Mouse (Mus musculus) MEL-GATA-1-ER (cell line): Measurements from ENCODE around the gene Galnt12.
"Not testable (repeated sequence)": the region's sequence is repeated elsewhere in the genome, so short reads cannot be mapped to it uniquely, and the experiment has no call there.

ENCODE experiments used
- DNase-seq: peaks from one replicate; pipeline ENCODE4 v3.0.0-alpha.2; 2012; ENCODE audit warnings: low read depth; ENCODE audit errors: extremely low read depth

The Galnt12 gene

DNA sequence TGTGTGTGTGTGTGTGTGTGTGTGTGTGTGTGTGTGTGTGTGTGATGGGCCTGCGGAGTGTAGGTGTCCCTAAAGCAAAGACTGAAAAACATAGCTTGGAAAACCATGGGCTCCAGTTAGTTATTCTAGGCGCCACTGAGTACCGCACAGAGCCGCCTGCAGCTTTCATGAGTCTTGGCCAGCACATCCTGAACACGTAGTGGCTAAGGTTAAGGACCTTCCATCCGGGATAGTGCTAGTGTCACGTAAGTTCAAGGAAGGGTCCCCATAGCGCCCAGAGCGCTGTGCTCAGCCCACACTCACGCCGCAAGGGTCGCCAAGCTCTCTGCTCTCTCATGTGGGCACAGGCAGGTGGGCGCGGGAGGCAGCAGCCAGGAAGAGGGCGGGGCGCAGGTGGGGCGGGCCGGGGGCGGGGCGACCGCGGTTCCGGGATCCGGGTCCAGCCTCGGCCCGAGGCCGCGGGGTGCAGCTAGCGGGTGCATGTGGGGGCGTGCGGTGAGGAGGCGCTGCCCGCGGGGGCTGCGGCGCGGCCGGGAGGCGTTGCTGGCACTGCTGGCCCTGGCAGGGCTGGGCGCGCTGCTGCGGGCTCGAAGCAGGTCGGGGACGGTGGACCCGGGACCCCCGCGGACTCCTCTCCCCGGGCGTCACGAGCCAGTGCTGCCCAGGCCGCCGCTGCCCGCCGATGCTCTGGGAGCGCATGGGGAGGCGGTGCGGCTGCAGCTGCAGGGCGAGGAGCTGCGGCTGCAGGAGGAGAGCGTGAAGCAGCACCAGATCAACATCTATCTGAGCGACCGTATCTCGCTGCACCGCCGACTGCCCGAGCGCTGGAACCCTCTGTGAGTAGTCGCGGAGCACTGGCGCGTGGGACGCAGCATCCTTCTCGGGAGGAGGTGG lies at the start of gene Galnt12:
Galnt12 (plus strand) TSS at position 417 of the 894 bp plus-strand sequence.
- no peak for DNase-seq

DNA sequence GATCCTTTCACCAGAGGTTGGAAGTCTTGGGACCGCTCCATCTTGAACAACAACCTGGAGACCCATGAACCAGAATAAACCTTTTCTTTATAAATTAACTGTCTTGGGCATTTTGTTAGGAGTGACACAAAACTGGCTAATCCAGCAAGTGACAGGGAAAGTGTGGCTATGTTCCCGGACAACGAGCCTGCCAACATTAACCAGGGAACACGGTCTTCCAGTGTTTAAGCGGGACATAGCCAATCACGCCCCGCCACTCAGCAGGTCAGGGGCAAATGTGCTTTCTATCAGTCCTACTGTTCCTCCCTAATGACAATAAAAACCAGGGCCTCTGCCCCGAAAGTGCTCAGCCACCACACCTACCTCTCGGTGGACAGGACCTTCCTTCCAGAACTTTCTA lies 47.8 kb upstream of the Galnt12 start:
- DNase-seq = no peak

- DNase-seq = no peak
Measured at GRCm38 (mm10) chr4:47046974-47047373, 44.7 kb upstream of the Galnt12 start.

DNA sequence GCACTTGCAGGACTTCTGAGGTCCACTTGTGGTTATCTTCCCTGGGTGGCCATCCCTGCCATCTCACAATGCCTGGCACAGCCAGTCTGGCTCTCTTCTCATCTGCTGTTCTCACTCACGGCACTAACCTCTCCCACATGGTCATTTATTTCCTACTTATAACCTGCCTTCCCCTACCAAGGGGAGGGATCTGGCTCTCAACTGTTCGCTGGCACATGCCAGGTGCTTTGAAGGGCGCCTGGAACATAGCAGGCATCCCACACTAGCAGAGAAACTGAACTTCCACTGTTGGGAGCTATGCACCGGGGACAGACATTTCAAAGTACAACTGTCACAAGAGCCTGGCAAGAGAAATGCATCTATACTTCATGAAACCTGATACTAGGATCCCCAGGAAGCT lies 43.9 kb upstream of the Galnt12 start:
- no peak for DNase-seq

- no peak for DNase-seq
Measured at GRCm38 (mm10) chr4:47049216-47049615, 42.5 kb upstream of the Galnt12 start.

DNA sequence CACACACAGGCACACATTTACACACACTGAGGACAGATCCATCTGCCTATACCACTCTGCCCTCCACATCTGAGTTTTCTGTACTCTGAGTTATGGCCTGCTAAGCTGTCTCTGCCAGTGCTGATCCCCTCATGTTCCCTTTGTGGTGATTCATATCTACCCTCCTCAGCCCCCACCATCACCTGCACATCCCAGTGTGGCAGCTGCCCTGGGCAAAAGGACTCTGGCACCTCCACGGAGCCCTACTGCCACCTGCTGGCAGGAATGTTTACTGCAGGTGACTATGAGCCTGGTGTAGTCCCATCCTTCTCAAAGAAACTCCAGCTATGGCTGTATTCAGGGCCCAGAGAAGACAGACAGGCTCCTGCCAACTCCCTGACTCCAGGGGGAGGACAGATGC lies 41.5 kb upstream of the Galnt12 start:
- peak; percentile 23 for DNase-seq

DNA sequence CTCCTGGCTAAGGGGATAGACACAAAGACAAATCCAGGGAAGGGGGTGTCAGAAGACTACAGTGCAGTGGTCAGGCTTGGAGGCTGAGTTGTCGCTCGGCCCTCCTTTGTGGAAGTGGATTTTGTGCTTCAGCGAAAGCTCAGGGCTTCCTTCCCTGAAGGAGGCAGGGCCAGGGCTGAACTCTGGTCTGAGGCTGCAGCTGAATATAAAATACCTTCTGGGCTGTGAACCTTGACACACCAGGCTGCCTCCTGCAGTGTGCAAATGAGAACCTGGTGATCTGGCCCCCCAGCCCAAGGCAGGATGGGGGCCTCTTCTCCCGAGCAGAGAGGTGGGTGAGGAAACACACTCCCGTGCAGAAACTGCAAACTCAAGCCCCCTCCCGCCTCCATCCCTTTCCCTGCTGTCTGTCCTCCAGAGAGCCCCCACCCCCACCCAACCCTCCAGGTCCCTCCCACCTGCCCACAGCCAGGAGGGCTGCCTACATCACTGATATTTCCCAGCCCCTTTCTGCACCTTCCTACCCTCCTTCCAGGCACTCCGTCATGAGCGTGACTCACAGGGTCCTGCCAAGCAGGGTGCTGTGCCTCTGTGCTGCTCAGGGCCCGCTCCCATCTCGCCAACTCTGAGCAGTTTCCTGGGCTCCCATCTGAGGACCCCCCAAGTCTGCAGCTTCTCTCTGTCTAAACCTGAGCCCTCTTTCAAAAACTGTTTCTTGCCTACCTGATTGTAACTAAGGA lies 40.9 kb upstream of the Galnt12 start:
- DNase-seq = no peak

- DNase-seq = no peak
Measured at GRCm38 (mm10) chr4:47051905-47052304, 39.8 kb upstream of the Galnt12 start.

DNA sequence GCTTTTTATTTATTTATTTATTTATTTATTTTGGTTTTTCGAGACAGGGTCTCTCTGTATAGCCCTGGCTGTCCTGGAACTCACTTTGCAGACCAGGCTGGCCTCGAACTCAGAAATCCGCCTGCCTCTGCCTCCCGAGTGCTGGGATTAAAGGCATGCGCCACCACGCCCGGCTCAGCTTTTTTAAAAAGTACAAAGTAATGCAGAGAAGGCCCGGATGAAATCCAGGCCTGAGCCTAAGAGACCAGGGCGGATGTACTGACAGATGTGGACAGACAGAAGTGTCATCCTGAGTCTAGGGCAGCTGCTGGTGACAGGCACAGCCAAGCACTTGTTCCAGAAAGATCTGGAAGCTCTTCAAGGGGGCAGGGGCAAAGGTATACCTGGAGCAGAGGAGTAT lies 36.5 kb upstream of the Galnt12 start:
- not testable (repeated sequence) for DNase-seq

DNA sequence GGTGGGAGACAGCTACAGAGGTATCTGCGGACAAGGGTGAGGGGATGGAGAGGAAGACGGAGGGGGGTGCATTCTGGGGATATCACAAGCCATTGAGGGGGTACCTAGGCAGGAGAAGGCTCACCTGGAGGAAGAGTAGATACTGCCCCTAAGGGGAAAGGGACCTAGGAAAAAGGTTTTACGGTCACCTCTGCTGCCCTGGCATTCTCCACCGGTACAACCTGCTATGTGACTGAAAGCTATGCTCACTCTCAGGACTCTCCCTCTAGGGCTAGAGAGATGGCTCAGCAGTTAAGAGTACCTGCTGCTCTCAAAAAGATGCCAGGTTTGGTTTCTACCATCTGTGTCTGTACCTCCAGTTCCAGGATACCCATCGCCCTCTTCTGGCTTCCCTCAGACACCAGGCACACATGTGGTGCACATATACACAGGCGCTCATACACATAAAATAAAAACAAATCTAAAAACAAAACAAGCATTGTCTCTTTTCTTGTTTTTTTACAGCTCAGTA lies 36.1 kb upstream of the Galnt12 start:
- DNase-seq = no peak

- no peak for DNase-seq
Measured at GRCm38 (mm10) chr4:47056791-47057509, 34.8 kb upstream of the Galnt12 start, which contains the start of gene Anks6. Gene Anks6 (minus strand): TSS chr4:47057427.

DNA sequence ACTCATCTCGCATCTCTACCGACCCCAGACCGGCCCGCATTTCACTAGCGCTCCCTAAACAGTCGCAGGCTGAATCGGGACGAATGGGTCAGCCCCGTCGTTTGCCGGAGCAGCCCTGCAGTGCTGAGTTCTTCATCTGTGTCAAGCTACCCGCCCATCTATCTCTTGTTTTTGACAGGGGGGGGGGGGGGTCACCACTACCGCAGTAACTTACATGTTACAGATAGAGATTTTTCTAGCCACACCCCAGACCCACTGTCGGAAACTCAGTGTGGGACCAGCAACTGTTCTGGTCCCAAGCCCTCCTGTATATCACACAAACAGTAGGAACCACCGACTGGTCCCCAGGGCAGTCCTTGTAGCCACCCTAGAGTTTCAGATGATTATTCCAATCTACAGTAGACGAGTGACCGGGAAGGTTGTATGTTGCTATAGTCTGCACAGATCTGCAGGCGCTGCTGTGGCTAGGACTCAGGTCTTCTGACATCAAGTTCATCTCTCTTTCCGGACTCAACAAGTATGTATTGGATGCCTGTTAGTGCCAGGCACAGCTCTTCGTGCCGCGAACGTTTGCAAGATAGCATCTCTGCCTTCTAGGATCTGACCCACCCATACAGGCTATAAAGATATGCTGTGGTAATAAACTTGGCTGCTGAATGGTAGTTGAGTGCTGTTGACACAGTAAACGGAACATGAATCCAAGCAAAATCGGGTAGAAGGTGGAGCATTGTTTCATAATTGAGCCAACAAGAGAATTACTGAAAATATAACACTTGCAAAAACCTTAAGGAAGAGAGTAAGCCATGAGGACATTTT lies 34.0 kb upstream of the Galnt12 start:
- DNase-seq = no peak

DNA sequence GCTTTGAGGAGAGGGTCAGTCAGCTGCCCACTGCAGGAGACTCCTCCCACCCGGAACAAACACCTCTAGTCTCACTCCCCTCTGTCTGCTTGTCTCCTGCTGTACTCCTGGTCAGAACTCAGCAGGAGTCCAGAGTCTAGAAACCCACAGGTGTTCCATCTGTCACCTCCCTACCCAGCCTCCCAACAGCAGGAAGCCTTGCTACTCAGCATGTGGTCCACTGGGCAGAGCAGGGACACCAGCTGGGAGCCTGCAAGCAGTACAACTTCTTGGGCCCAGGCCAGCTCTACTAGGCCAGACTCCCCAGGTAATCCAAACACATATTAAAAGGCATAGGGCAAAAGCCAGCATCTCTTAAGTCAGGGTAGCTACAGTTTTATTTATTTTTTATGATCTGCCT lies 30.8 kb upstream of the Galnt12 start:
- no peak for DNase-seq

DNA sequence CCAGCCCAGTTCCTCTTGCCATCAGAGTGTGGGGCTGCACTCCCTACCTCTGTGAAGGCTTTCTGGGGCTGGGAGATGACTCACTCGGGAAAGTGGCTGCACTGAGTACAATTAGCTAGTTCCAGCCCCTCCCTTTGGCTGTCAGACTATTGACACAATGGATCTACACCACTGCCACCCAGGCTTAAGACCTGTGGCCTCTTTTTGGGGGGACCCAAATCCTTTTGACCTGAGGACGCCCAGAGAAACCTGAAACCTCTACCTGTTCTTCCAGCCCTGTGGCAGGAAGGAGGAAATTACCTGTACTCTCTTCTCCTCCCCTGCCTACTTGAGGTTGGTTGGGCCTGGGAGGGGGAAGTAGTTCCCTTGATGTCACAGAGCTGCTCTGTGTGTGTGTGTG lies 16.7 kb upstream of the Galnt12 start:
- DNase-seq = no peak

- no peak for DNase-seq
Measured at GRCm38 (mm10) chr4:47079997-47080646, 11.6 kb upstream of the Galnt12 start.

- DNase-seq = no peak
Measured at GRCm38 (mm10) chr4:47080647-47081010, 11.1 kb upstream of the Galnt12 start.

DNA sequence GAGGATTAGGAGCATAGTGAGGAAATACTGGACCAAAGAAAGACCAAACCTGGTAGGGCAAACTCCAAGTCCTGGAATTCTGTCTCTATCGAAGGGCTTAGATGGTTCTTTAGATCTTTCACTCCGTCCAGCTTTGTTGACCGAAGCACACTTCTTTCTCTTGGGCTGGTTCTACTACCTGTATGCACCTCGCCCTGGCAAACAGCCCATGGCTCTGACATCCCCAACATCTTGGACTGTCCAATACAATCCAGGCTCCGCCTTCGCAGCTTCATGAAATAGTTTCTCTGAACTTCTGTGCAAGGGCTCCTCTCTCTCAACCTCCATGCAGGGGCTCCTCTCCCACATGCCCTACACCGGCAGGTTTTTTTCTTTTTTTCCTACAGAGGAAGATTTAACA lies 7.9 kb upstream of the Galnt12 start:
- no peak for DNase-seq

- DNase-seq = no peak
Measured at GRCm38 (mm10) chr4:47088671-47089070, 3.0 kb upstream of the Galnt12 start.

DNA sequence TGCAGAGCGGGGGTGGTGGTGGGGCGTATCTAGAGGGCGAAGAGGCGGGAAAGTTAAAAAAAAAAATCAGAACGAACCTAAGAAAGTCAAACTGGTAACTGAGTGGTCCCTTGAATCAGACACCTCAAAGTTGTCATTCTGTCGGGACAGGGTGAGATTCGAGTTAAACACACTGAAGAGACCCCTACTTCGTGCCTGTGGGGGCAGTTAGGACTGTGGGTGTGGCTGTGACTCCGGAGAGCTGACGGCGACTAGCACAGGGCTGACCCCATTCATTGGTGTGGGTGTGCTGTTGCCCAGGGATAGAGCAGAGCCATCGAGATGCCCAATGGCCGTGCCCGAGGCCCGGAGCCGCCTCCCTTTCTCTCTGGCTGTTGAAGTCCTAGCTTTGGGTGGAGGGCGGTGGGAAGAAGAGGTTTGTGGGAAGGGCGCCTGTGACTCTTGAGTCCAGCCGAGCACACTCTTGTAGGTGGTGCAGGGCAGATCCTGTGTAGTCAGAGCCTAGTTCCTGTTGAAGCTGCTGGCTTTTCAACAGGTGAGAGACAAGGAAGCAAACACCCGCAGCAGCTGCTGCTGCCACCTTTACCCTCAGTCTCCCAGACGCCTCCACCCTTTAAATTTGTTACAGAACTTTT lies 795 bp downstream of the Galnt12 start:
- no peak for DNase-seq

GRCm38 (mm10) chr4:47093161-47093560 lies 1.5 kb downstream of the Galnt12 start:
- no peak for DNase-seq
